Mouse (Mus musculus) central nervous system, embryonic 11.5 days (tissue): ENCODE measurements around the gene Csnk1g1. TPM values are rescaled to one million over a fixed set of nuclear protein-coding genes. Genes with fewer than 3 reads are reported as not detected.

ENCODE experiments used
- polyA plus RNA-seq: library from polyadenylated mRNA; depleted of rRNA; stranded (reverse); fragments of >200 nt; gene quantifications from 2 replicates; pipeline ENCODE4 v1.2.3, GENCODE M21; 2012; rRNA removed

Csnk1g1 gene
- polyA plus RNA-seq, result 12.9 and 17.2 TPM in 2 replicates

GRCm38 (mm10) chr9:65908394-65909300, at the start of gene Csnk1g1, which contains the start of gene Trip4:
Csnk1g1 (plus strand) TSS chr9:65908924.
Trip4 (minus strand) TSS chr9:65908794.

DNA sequence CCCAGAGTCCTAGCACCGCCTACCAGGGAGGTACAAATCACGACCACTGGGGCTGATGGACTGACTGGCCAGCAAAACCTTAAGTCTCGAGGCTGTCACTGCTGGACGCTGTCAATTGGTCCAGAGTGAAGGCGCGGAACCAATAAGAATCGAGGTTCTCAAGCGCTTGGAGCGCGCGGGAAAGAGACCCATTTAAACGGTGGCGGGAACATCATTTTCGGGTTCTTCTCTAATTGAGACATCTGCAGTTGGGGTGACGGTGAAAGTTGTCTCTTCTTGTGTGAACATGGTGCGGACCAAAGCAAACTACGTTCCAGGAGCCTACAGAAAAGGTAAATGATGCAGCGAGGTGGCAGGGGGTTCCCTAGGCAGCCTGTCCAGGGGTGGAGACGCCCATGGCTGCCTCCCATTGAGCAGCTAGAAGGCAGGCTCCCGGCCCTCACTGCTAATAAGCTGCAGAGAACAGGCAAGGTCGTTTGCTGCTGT, 18.5 kb upstream of the Csnk1g1 start, which contains the start of gene Pclaf:
Pclaf (plus strand) TSS at position 95 of the 486 bp plus-strand sequence.

GRCm38 (mm10) chr9:66059583-66060307, 151.0 kb downstream of the Csnk1g1 start, which contains the start of gene Ppib:
Ppib (plus strand) TSS chr9:66060222.

DNA sequence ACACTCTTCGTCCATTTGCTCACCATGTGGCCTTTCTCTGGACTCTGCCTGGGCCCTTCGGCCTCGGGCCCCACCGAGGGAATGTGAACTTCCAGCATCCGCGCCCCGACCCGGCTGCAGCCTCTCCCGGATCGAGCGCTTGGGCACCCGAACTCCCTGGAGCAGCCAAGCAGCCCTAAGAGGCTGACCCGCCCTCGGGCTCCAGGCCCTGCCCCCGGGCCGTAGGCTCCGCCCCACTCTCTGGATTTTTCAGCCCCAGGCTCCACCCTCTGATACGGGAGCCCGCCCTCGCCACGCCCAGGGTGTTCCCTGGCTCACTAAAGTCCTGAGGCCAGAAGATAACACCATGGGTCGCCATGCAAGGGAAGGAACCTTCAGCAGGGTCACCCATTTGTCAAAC, 160.9 kb downstream of the Csnk1g1 start, which contains the start of gene Snx22:
Snx22 (minus strand) TSS at position 137 of the 400 bp plus-strand sequence.

Other genes starting within 250 kb of the Csnk1g1 start
- gene Oaz2, start 240.9 kb upstream of the Csnk1g1 start, polyA plus RNA-seq, result 124 and 152 TPM in 2 replicates
- gene Zfp609, start 81.4 kb upstream of the Csnk1g1 start, polyA plus RNA-seq, result 27.9 and 29.9 TPM in 2 replicates
- 93.1 and 159 TPM in 2 replicates for gene Pclaf, start 18.7 kb upstream of the Csnk1g1 start, polyA plus RNA-seq
- 22.1 and 24.6 TPM in 2 replicates for gene Trip4, start 130 bp upstream of the Csnk1g1 start, polyA plus RNA-seq
- gene Ppib, start 151.3 kb downstream of the Csnk1g1 start, polyA plus RNA-seq, result 335 and 481 TPM in 2 replicates
- gene Snx22, start 160.8 kb downstream of the Csnk1g1 start, polyA plus RNA-seq, result 2.5 and 4.3 TPM in 2 replicates
- 115 and 116 TPM in 2 replicates for gene Snx1, start 217.7 kb downstream of the Csnk1g1 start, polyA plus RNA-seq
- 71.0 and 75.1 TPM in 2 replicates for gene Ciao2a, start 217.7 kb downstream of the Csnk1g1 start, polyA plus RNA-seq
- gene Dapk2, start 249.3 kb downstream of the Csnk1g1 start, polyA plus RNA-seq, result 3.4 and 3.8 TPM in 2 replicates